Mouse (Mus musculus) cerebral cortex, adult 2 months (tissue): ENCODE data around the gene Arid5a.

ENCODE experiments used
- WGBS: fragments of 180-500 bp; shearing (Covaris S2); methylation state at CpG from one replicate; pipeline ENCODE4 v1.1.7; 2018; 5-methylcytosine and 5-hydroxymethylcytosine counted together

The Arid5a gene

DNA sequence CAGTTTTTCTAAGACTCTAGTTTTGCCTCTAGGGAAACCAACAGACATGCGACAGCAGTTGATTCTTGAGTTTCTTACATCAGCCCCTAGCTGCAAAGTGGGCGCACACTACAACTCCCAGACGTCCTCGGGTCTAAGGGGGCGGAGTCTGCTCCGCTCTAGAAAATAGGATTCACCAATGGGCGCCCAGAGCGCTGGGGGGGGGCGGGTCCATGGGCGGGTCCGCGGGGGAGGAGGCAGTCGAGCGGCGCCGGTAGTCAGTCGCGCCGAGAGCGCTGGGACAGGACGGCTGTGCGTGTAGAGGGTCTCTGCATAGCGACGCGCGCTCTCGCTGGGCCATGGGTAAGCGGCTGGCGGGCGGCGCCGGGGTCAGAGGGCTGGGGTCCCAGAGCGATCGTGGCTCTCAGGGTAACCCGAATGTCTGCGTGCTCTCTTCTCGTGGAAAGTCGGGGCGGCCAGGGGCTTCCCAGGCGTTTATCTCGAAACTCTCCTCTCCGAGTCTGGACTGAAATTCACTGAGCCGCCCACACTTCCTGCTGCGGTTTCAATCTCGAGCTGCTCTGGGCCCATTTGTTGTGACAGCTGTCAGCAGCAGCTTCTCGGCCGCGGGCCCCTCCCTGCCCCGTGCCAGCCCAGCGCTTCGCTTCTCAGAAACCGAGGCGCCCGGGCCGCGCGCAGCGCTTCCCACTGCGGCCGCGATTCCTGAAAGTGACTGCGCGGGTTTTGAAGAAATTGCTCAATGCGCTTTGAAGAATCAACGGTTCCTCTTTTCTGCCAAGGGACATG, at the start of gene Arid5a:
TSS of gene Arid5a (plus strand) at position 239 of the 786 bp plus-strand sequence.
- WGBS, result under 1% methylated on average over 65 of the region's 65 CpGs

- WGBS, result 67% methylated on average over 2 of the region's 2 CpGs
Observed at GRCm38 (mm10) chr1:36258631-36259030, 48.9 kb upstream of the Arid5a start.

GRCm38 (mm10) chr1:36259281-36259680, 48.3 kb upstream of the Arid5a start:
- 89% methylated on average over 2 of the region's 2 CpGs for WGBS

GRCm38 (mm10) chr1:36260418-36260817, 47.1 kb upstream of the Arid5a start:
- 92% methylated on average over 1 of the region's 1 CpGs for WGBS

DNA sequence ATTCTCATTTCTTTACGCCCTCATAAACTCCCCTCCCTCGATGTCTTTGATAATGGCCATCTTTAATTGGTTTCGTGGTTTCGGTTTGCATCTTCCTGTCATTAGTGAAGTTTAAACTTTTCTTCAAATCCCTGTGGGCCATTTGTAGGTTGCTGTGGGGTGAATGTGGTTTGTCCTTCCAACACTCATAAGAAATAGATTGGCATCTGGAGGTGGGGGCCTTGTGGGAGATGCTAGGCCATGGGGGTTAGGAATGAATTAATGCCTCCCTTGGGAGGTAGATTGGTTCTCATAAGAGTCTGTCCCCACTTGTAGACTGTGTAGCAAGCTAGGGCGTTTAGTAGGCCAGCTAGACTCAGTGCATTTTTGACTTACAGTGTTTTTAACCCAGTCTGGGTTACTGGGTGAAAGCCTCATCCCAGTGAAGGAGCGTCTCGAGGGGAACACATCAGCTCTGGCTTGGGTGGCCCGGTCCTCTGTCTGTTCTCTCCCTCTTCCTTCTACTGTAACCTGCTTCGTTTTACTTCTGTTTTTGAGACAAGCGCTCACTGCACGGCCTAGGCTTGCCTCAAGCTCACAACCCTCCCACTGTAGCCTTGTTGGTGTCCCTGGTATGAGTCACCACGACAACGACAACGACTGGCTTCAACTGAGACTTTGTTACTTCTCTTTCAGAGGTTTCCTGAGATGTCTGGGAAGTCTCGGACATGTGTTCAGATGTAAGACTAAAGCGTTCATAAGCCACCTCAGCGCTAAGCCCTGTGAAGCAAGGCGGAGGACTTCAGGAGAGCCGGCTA, 45.6 kb upstream of the Arid5a start:
- 81% methylated on average over 19 of the region's 19 CpGs for WGBS

GRCm38 (mm10) chr1:36263833-36264488, 43.6 kb upstream of the Arid5a start:
- 49% methylated on average over 13 of the region's 13 CpGs for WGBS

- WGBS, result 82% methylated on average over 6 of the region's 6 CpGs
Observed at GRCm38 (mm10) chr1:36266293-36266692, 41.2 kb upstream of the Arid5a start.

- over 99% methylated on average over 3 of the region's 3 CpGs for WGBS
Observed at GRCm38 (mm10) chr1:36267595-36267994, 39.9 kb upstream of the Arid5a start.

DNA sequence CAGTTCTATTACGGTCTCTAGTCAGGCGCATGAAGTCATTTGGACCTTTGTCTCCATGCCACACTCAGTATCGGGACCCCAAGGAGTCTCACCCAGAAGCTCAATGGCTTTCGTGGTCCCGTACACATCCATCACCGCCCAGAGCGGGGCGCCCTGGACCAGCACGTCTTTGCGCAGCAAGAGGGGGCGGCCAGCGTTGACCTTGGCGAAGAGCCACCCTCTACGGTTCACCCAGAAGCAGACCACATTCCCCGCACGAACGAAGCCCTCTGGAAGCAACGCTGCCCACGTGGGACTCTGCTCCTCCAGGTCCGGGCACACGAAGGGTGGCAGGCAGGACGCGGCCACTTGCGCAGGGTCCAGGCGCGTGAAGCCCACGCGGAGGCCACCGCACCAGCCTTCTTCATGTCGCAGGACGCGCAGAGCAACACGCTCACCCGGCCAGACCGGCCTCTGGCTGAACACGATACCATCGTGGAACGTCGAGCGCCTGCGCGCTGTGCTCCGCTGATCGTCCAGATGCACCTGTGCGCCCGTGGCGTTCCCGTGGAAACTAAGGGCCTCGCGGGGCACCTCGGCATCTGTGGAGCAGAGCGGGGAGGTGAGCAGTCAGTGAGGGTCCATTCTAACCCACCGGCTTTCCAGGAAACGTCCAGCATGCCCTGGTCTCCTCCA, 38.3 kb upstream of the Arid5a start:
- 57% methylated on average over 54 of the region's 54 CpGs for WGBS

DNA sequence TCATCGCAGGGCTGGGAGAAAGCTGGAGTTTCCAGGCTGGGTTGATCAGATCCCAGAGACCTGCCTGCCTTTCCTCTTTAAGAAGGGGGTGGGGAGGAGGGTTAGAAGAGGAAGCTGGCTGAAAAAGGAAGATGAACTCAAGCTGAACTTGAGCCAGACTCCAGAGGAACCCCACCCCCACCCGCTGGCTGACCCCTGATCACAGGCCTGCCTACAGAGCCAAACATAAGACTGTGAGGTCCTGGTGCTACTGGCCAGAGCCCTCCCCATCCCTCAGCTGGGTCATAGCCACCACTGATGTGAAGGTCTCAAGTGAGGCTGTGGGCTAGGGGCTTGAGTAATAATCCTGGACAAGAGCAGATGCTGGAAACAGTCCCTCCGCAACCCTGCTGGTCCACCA, 36.9 kb upstream of the Arid5a start:
- WGBS, result 64% methylated on average over 3 of the region's 3 CpGs

DNA sequence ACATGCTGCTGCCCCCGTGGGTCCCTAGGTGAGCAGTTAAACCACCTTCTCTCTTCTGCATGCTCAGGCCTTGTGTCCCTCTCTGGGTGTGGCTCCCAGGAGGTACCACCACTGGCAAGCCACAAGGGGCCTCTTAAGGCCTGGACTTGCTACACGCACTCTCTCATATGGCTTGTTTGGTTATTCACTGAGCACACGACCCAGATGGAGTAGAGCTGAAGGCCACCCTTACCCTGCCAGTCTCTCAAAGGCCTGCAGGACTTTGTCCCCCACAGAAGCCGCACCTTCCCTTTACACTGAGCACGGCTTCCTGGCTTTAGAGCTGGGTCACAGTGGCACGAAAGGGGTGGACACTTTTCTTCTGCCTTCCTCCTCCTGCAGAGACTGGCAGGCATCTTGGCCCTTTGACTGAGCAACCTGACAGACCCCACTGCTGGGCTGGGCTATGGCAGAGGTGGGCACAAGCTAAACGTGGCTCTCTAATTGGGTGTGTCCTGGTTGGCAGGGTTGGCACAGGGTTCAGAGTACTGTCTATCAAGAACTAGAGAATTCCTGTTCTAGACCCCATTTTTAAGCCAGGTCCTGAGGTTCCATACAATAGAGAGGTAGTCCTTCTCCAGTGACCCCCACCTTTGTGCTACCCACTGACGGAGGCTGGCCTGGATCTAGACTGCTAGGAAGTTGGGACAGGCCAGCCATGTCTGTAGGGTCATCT, 35.9 kb upstream of the Arid5a start:
- 81% methylated on average over 8 of the region's 8 CpGs for WGBS

GRCm38 (mm10) chr1:36272546-36272945, 35.0 kb upstream of the Arid5a start:
- 66% methylated on average over 5 of the region's 5 CpGs for WGBS

DNA sequence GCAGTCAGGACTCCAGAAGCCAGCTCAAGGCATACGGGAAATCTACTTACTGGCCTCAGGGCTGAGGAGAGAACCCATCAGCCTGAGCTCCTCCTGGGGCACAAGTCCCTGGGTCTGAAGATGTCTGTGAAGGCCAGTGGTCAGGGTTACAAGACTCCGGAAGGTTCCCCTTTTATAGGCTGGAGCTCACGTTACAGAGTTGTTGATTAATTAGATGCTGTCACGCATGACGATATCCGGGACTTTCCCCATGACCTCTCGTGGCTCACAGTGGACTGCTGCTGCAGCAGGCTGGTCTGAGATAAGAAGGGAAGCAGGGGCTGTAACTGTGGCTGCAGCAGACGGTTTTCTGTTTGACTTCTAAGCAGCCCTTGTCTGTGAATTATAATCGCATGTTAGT, 34.2 kb upstream of the Arid5a start:
- 63% methylated on average over 9 of the region's 9 CpGs for WGBS

DNA sequence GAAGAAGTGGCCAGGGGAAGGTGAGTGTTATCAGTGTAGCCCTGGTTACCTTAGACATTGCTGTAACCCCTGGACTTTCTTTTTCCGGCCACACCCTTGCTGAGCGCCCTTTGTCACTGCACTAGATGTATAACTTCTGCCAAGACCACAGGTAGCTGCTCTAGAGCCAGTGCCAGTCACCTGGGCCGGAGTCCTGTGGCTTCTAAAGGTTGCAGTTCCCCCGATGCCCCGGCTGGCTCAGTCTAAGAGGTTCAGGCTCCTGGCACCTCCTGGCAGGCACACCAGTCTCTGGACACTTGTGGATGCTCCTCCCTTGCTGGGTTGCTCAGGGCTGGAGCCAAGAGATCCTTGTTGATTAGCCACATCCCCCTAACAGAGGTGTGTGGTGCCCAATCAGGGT, 33.1 kb upstream of the Arid5a start, which contains the start of gene Neurl3:
TSS of gene Neurl3 (minus strand) at position 225 of the 400 bp plus-strand sequence.
- WGBS, result 90% methylated on average over 5 of the region's 5 CpGs

DNA sequence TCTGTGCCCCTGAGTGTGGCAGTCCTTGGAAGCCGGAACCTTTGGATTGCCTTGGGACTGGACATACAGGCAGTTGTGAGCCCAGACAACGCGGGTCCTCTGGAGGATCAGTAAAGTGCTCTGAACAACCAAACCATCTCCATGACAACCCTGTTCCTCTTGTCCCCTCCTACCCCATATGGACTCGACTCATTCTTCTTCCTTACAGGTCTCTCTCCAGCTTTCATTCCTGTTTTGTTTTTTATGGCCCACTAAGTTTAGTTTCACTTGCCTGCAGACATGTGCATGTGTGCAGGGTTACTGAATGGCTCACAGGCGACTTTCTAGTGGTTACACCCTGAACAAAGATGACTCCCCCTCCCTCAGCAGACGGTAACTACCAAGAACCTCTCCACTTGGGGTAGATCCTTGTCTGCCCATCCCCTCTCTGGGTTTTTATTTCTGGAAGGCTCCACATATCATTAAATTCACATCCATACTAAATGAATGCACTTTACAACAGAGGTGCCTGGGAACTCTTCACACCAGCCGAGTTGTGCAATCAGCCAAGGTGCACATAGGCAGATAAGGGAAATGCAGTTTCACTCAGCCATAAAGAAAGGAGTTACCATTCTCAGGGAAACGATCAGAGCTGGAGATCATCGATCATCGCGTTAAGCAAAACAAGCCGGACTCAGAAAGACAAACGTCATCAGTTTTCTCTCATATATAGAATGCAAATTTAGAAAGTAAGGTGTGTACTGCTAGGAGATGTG, 31.7 kb upstream of the Arid5a start:
- 78% methylated on average over 13 of the region's 13 CpGs for WGBS

GRCm38 (mm10) chr1:36277267-36278060, 30.1 kb upstream of the Arid5a start:
- 30% methylated on average over 7 of the region's 7 CpGs for WGBS

DNA sequence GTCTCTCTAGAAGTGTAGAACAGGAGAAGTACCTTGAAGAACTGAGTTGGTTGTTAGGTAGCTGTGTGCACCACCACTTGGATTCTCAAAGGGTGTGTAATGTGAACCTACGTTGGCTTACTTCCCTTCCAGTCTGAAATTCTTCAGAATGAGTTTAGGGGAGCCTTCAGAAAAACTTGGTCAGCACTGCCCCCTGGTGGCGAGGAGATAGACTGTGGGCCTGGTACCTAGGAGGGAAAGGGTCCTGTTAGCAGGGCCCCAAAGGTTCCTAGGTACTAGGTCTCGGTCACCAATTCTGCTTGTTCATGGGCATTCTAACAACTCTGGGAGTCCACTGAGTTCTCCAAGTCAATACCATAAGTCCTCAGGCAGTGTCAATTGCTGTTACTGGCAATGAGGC, 28.3 kb upstream of the Arid5a start:
- 22% methylated on average over 3 of the region's 3 CpGs for WGBS

DNA sequence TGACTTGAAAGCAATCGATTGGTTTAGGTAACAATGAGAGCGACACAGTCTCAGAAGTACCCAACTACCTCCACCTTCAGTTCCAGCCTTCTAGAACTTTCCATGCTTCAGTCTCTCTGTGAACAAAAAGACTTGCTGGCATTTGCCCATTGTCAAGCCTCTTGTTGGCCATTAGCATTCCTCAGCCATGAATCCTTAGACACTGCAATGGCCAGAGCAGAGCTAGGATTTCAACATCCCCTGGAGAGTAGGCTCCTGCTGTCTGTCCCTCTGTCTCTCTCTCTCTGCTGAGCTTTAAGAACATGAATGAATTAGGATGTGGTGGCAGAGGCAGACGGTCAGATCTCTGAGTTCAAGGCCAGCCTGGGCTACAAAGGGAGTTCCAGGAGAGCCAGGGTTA, 26.6 kb upstream of the Arid5a start:
- WGBS, result 92% methylated on average over 3 of the region's 3 CpGs

DNA sequence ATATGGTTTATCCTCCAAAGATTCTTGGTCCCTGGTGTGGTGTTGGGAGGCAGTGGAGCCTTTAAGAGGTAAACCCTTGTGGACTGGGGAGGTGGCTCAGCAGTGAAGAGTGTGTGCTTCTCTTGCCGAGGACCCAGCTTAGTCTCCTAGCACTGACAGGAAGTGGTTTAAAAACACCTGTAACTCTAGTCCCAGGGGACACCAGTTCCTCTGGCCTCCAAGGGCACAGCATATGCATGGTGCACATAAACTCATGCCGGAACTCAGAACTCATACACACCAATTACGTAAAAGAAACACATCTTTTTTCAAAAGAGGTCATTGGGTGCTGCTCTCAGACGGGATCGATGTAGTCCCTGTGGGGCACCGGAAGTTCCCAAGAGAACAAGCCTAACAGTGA, 25.7 kb upstream of the Arid5a start:
- 88% methylated on average over 6 of the region's 6 CpGs for WGBS

DNA sequence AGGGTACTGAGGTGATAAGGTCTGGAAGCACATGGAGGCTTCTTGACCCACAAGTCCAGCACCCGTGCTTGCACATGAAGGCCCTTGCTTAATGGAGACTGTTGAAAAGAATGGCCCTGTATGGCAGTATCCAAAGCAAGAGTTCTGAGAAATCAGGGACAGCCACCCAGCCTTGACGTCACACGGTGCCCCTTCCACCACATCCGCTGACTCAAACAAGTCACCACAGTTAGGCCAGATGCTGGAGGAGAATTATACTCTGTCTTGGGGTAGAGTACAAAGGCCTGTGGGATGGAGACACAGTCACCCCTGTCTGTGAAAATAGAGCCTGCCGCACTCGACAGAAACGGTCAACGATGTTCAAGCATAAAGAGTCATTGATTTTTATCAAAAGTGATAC, 14.1 kb upstream of the Arid5a start:
- 89% methylated on average over 8 of the region's 8 CpGs for WGBS
